Mouse (Mus musculus) midbrain, embryonic 16.5 days (tissue): ENCODE data around the gene Fxr2. TPM values are rescaled to one million over a fixed set of nuclear protein-coding genes. Genes with fewer than 3 reads are reported as not detected.

Source experiments
- ATAC-seq: fragments of 200-750 bp; cut with Nextera tagmentation; 2 replicates; pipeline ENCODE4 v1.8.0; 2017; ENCODE audit warnings: moderate TSS enrichment
- H3K27ac ChIP-seq: fragments of 300-500 bp; sonication (generic); 2 replicates; pipeline ENCODE4 v1.5.1; 2014; ENCODE audit warnings: mild to moderate bottlenecking, low read length, mixed read lengths
- H3K27me3 ChIP-seq: fragments of 300-500 bp; sonication (generic); 2 replicates; pipeline ENCODE4 v1.6.1; 2014; ENCODE audit warnings: low read depth, low read length, mixed read lengths; ENCODE audit not compliant: control insufficient read depth, insufficient read depth
- H3K36me3 ChIP-seq: fragments of 300-500 bp; sonication (generic); 2 replicates; pipeline ENCODE4 v1.6.1; 2014; ENCODE audit warnings: mild to moderate bottlenecking, low read length, moderate library complexity, mixed read lengths; ENCODE audit not compliant: control insufficient read depth, insufficient read depth
- H3K4me1 ChIP-seq: fragments of 300-500 bp; sonication (generic); 2 replicates; pipeline ENCODE4 v1.6.1; 2014; ENCODE audit warnings: mild to moderate bottlenecking, low read length, mixed read lengths; ENCODE audit not compliant: control insufficient read depth, insufficient read depth
- H3K4me2 ChIP-seq: fragments of 300-500 bp; sonication (generic); 2 replicates; pipeline ENCODE4 v1.6.1; 2014; ENCODE audit warnings: mild to moderate bottlenecking, low read length, mixed read lengths
- H3K4me3 ChIP-seq: fragments of 300-500 bp; sonication (generic); 2 replicates; pipeline ENCODE4 v1.5.1; 2014; ENCODE audit warnings: low read depth, mild to moderate bottlenecking, low read length, moderate library complexity, mixed read lengths
- H3K9ac ChIP-seq: fragments of 300-500 bp; sonication (generic); 2 replicates; pipeline ENCODE4 v1.6.1; 2014; ENCODE audit warnings: low read depth, low read length, mixed read lengths
- H3K9me3 ChIP-seq: fragments of 300-500 bp; sonication (generic); replicated peaks from 2 replicates; pipeline ENCODE4 v1.6.1; 2014; ENCODE audit warnings: mild to moderate bottlenecking, low read length, mixed read lengths; ENCODE audit not compliant: control insufficient read depth, poor library complexity, severe bottlenecking
- WGBS: fragments of 180-500 bp; shearing (Covaris S2); extraction: QIAGEN DNeasy Blood & Tissue Kit; methylation state at CpG from one replicate; pipeline ENCODE4 v1.1.7; 2014; 5-methylcytosine and 5-hydroxymethylcytosine counted together
- polyA plus RNA-seq: library from polyadenylated mRNA; unstranded; fragments of >200 nt; fragmentation: Nextera tagmentation; extraction: Ambion mirVana; gene quantifications from 2 replicates; pipeline ENCODE4 v1.2.1, GENCODE M21; 2015

Gene Fxr2
- polyA plus RNA-seq, 1 experiment from 2014 or later = 33.3 TPM

DNA sequence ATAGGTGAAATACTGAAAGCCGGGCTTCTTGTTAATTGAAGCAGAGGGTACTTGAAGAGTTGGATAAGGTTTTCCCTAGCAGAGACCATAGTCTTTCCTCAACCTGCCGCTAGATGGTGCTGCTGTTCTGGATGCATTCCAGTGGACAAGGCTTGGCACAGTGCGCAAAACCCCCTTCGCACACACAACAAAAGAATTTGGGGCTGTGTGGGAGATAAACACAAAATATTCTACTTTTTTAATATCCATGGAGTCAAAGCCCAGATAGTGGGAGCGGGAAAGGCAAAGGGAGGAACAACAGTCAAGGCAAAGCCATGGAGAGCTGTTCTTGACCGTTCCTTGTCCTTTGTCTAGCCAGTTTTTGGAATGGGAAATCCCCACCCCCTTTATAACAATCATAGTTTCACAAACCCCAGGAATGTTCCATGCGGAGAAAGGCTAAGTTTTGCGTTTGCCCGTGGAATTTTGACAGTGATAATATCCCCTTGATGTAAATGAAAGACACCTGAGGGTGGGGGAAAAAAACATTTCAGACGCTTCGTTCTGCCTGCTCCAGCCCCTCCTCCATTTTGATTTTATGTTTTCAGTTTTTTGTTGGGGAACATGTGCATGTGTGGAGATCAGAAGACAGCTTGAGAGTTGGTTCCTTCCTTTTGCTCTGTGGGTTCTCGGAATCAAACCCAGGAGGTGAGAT, 50.2 kb downstream of the Fxr2 start:
- Histone ChIP-seq H3K9me3 (no peaks in the 10 kb centered on the region), H3K36me3 (no peaks in the 10 kb centered on the region), H3K27me3 (no peaks in the 10 kb centered on the region), H3K4me3 (peak overlapping the region; percentile 29), H3K4me2 (peak overlapping the region; percentile 93), H3K9ac (peak overlapping the region; percentile 70), H3K4me1 (peaks cover 30% of the 10 kb centered on the region), H3K27ac (peak overlapping the region; percentile 89)
- peak; percentile 47; the same call in 1 of the 2 replicates for ATAC-seq
- whole genome bisulfite sequencing = 16% methylated on average over 12 of the region's 12 CpGs

- Histone ChIP-seq H3K9ac (peak overlapping the region; percentile 70; the same call in 1 of the 2 replicates), H3K27me3 (no peaks in the 10 kb centered on the region), H3K9me3 (no peaks in the 10 kb centered on the region), H3K4me3 (peak overlapping the region; percentile 29), H3K4me2 (peak overlapping the region; percentile 93), H3K36me3 (no peaks in the 10 kb centered on the region), H3K27ac (peak overlapping the region; percentile 89), H3K4me1 (peaks cover 30% of the 10 kb centered on the region)
- WGBS = 83% methylated on average over 7 of the region's 7 CpGs
- ATAC-seq = no peak
Measured at GRCm38 (mm10) chr11:69683576-69683975, 50.8 kb downstream of the Fxr2 start.

- H3K4me3 ChIP-seq = no peak overlapping the region
- H3K27ac ChIP-seq = peak overlapping the region; percentile 89; the same call in 1 of the 2 replicates
- H3K9ac ChIP-seq = no peak overlapping the region; the same call in 1 of the 2 replicates
- H3K4me2 ChIP-seq = no peak overlapping the region
- peaks cover 27% of the 10 kb centered on the region for H3K4me1 ChIP-seq
- no peaks in the 10 kb centered on the region for H3K36me3 ChIP-seq
- H3K9me3 ChIP-seq = no peaks in the 10 kb centered on the region
- 78% methylated on average over 12 of the region's 12 CpGs for WGBS
- ATAC-seq = no peak
- no peaks in the 10 kb centered on the region for H3K27me3 ChIP-seq
Measured at GRCm38 (mm10) chr11:69684128-69684745, 51.4 kb downstream of the Fxr2 start.

DNA sequence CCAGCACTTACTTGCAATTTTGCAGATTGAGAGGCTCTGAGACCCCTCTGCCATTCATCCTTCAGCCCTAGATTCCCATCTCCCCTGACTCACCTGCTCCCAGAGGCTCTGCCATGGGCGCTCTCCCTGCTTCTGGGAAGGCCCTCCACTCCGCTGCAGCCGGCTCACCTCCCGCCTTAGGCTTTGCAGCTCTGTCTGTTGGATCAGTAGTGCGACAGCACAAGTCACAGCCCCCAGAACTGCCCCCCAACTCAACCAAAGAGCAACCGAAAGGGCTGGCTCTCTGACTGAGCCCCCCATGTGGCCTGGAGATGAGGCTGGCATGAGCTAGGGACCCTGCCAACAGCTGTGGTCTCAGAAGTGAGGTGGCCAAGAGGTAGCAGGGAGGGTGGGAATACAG, 52.1 kb downstream of the Fxr2 start:
- H3K4me2 ChIP-seq = no peak overlapping the region
- H3K9ac ChIP-seq = peak overlapping the region; percentile 14; the same call in 1 of the 2 replicates
- 0 out of 2 replicates have a peak overlapping the region, but pooled peaks have one; percentile 2 for H3K27ac ChIP-seq
- H3K9me3 ChIP-seq = no peaks in the 10 kb centered on the region
- no peak overlapping the region for H3K4me3 ChIP-seq
- no peaks in the 10 kb centered on the region for H3K36me3 ChIP-seq
- H3K4me1 ChIP-seq = peaks cover 22% of the 10 kb centered on the region
- WGBS = 77% methylated on average over 6 of the region's 6 CpGs
- ATAC-seq = no peak
- no peaks in the 10 kb centered on the region for H3K27me3 ChIP-seq

GRCm38 (mm10) chr11:69685526-69686148, 52.8 kb downstream of the Fxr2 start, which contains the start of gene Tnfsf13:
Tnfsf13 (minus strand) TSS chr11:69685784.
- peak within 1 kb of the TSS; percentile 50 for H3K27ac ChIP-seq
- H3K4me2 ChIP-seq = no peak within 1 kb of the TSS
- H3K36me3 ChIP-seq = no peaks in the 10 kb centered on the region
- ATAC-seq = no peak
- H3K4me1 ChIP-seq = peaks cover 15% of the 10 kb centered on the region
- H3K9ac ChIP-seq = peak within 1 kb of the TSS; percentile 14; the same call in 1 of the 2 replicates
- H3K4me3 ChIP-seq = no peak within 1 kb of the TSS
- no peaks in the 10 kb centered on the region for H3K9me3 ChIP-seq
- 36% methylated on average over 10 of the region's 10 CpGs for WGBS
- no peaks in the 10 kb centered on the region for H3K27me3 ChIP-seq

DNA sequence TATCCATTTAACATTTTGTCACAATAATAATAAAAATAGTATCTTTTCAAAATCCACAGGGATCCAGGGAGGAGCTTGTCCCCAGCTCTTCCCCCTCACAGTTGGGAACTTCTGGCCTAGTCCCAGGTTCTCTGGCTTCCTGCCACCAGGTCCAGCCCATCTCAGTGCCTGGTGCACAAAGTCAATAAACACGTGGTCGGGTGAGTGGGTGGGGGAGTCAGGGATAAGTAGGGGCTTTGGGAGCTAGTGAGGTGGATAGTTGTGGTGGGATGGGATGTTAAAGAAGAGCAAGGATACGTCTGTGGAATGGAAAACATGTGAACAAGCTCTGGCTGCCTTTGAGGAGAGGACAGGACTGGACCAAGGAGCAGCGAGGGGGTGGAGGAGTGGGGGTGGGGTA, 53.6 kb downstream of the Fxr2 start:
- no peak overlapping the region for H3K27ac ChIP-seq
- 15% methylated on average over 4 of the region's 4 CpGs for WGBS
- H3K9ac ChIP-seq = 0 out of 2 replicates have a peak overlapping the region, but pooled peaks have one; percentile 4
- no peaks in the 10 kb centered on the region for H3K9me3 ChIP-seq
- peaks cover 9% of the 10 kb centered on the region; the same call in 1 of the 2 replicates for H3K4me1 ChIP-seq
- H3K4me2 ChIP-seq = no peak overlapping the region
- ATAC-seq = no peak
- no peak overlapping the region for H3K4me3 ChIP-seq
- no peaks in the 10 kb centered on the region for H3K27me3 ChIP-seq
- H3K36me3 ChIP-seq = no peaks in the 10 kb centered on the region

DNA sequence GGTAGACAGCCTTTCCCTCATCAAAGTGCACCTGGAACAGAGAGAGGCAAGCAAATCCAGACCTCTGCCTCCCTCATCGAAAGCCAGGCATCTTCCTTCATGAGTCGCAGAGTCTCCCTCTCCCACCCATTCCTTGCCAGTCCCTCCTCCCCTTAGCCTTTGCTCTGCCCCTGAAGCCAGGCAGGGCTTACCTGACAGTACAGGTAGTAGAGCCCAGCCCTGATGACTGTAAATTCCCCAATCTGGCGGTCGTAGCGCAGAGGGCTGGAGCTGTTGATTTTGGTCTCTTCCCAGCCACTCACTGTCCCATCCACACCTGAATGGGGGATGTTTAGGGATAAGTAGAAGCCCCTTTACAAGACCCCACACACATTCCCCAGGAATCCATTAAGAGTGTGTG, 54.3 kb downstream of the Fxr2 start:
- peaks cover 9% of the 10 kb centered on the region; the same call in 1 of the 2 replicates for H3K4me1 ChIP-seq
- H3K4me3 ChIP-seq = no peak overlapping the region
- no peak overlapping the region for H3K27ac ChIP-seq
- no peaks in the 10 kb centered on the region for H3K27me3 ChIP-seq
- no peak overlapping the region for H3K4me2 ChIP-seq
- WGBS = 67% methylated on average over 5 of the region's 5 CpGs
- ATAC-seq = no peak
- 0 out of 2 replicates have a peak overlapping the region, but pooled peaks have one; percentile 4 for H3K9ac ChIP-seq
- H3K9me3 ChIP-seq = no peaks in the 10 kb centered on the region
- H3K36me3 ChIP-seq = no peaks in the 10 kb centered on the region

DNA sequence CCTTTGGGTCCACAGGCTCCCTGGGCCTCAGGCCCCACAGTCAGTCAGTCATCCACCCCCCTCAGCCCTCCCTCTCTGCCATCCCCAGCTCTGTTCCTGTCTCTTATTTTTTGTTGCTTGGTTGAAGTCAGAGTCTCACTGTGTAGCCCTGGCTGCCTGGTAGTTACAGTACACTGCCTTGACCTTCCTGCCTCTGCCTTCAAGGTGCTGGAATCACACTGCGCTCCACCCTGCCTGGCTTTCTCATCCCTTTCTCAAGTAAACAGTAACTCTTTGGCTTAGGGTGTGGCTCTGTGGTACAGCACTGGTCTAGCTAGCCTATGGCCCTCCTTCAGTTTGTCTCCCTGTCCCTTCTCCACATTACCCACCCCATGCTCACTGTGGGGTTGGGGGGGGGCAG, 57.1 kb downstream of the Fxr2 start:
- H3K27ac ChIP-seq = no peak overlapping the region
- no peaks in the 10 kb centered on the region for H3K9me3 ChIP-seq
- H3K4me1 ChIP-seq = peaks cover 2% of the 10 kb centered on the region; the same call in 1 of the 2 replicates
- WGBS = 100% methylated on average over 1 of the region's 1 CpGs
- no peaks in the 10 kb centered on the region for H3K36me3 ChIP-seq
- no peak overlapping the region for H3K4me3 ChIP-seq
- no peak for ATAC-seq
- no peak overlapping the region for H3K4me2 ChIP-seq
- no peaks in the 10 kb centered on the region for H3K27me3 ChIP-seq
- H3K9ac ChIP-seq = no peak overlapping the region
